Mouse (Mus musculus): ENCODE results near the gene Trpm3.

DNA sequence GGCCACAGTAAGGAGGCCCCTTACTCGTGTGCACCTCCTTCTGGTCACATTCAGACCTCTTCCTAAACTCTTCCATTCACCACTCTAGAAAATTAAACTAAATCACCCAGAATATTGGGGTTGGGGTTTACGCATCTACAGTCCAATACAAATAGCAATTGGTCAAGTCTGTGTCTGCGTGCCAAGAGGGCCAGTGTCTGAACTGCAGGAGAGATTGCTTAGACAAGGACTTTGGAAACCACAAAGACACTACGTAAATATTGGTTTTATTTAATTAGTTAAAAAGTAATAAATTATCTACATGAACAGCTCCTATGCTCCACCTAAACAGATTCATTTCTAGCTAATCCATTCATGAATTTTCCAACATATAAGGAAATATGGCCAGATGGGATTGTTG, 886.0 kb downstream of the Trpm3 start:
- TF ChIP-seq CTCF (IDR thresholded peaks at IDR 0.05; ENCODE audit: low read depth, low read length) (no peak), EP300 (IDR thresholded peaks at IDR 0.05; ENCODE audit: insufficient read depth, low read depth, low read length) (no peak)
